ENCODE assay signal across 16 mouse cellular contexts in genomic region chr14:72807286-72807685, GRCm38 (mm10).
A peak's percentile ranks its signal among the peaks of the same experiment; 100 is the strongest.
DNase-seq lines count a peak whose midpoint lies in the region; ATAC-seq and TF ChIP-seq lines count a peak whose summit lies in the region.
"Had no signal": no experiment of that assay in that cellular context is flagged by ENCODE, and none has a peak within 500 bp of the region (broad histone marks: within the 10 kb centered on the region; RNA-seq: fewer than 3 reads in every experiment).

No protein-coding gene starts in this region.

- no peak overlapping the region for H3K4me3 ChIP-seq in lung, postnatal 0 days (ENCODE audit: low read depth, low read length)
- H3K4me3 ChIP-seq in forebrain, postnatal 0 days (ENCODE audit: low read depth, low read length) = no peak overlapping the region
- H3K4me3 ChIP-seq in midbrain, embryonic 13.5 days (replicated peaks) = no peak overlapping the region
- H3K4me3 ChIP-seq: embryonic facial prominence, embryonic 10.5 days; forebrain, embryonic 10.5 days; hindbrain, embryonic 15.5 days had no signal

- TF ChIP-seq CTCF in lung, postnatal 0 days (IDR thresholded peaks at IDR 0.05) = no peak
- TF ChIP-seq CTCF in forebrain, postnatal 0 days (IDR thresholded peaks at IDR 0.05; ENCODE audit: low read depth) = no peak

- no peak for DNase-seq in frontal cortex, postnatal 25 days (ENCODE audit: low spot score in 2 of 2)
- no peak for DNase-seq in lung, postnatal 0 days (ENCODE audit: low spot score)
- DNase-seq in lung, postnatal 10 days = no peak
- peak; percentile 67 for DNase-seq in adrenal gland, adult 8-10 months
- no peak for DNase-seq in forebrain, postnatal 0 days
- DNase-seq: cerebellum, adult 8-10 months; gastrocnemius, postnatal 25 days; thymus, postnatal 25 days had no signal

- ATAC-seq in frontal cortex, adult (ENCODE audit: low TSS enrichment) = peak; percentile 100
- ATAC-seq in lung, postnatal 0 days = peak; percentile 58
- 0 out of 2 replicates have a peak, but pooled peaks have one; percentile 11 for ATAC-seq in megakaryocyte progenitor cell, adult 5-6 weeks (replicated peaks; ENCODE audit: poor library complexity)
- ATAC-seq in forebrain, postnatal 0 days = no peak
- no peak for ATAC-seq in midbrain, embryonic 13.5 days

- 55% methylated on average over 7 of the region's 7 CpGs for WGBS in lung, postnatal 0 days
- 86% methylated on average over 7 of the region's 7 CpGs for WGBS in forebrain, postnatal 0 days
- 87% methylated on average over 7 of the region's 7 CpGs for WGBS in midbrain, embryonic 13.5 days

- no peaks in the 10 kb centered on the region for H3K9me3 ChIP-seq in lung, postnatal 0 days (ENCODE audit: low read length)
- no peaks in the 10 kb centered on the region for H3K9me3 ChIP-seq in forebrain, postnatal 0 days (ENCODE audit: low read length)
- no peaks in the 10 kb centered on the region for H3K9me3 ChIP-seq in midbrain, embryonic 13.5 days
- H3K9me3 ChIP-seq: embryonic facial prominence, embryonic 10.5 days; forebrain, embryonic 10.5 days; hindbrain, embryonic 15.5 days had no signal

- no peaks in the 10 kb centered on the region for H3K27me3 ChIP-seq in lung, postnatal 0 days (replicated peaks; ENCODE audit: insufficient read depth, low read length)
- H3K27me3 ChIP-seq in forebrain, postnatal 0 days (ENCODE audit: insufficient read depth, low read length) = no peaks in the 10 kb centered on the region
- H3K27me3 ChIP-seq in midbrain, embryonic 13.5 days = no peaks in the 10 kb centered on the region
- H3K27me3 ChIP-seq: hindbrain, embryonic 15.5 days had no signal

- H3K4me1 ChIP-seq in lung, postnatal 0 days (ENCODE audit: insufficient read depth, low read depth, low read length) = no peaks in the 10 kb centered on the region
- H3K4me1 ChIP-seq in forebrain, postnatal 0 days (ENCODE audit: insufficient read depth) = no peaks in the 10 kb centered on the region
- no peaks in the 10 kb centered on the region for H3K4me1 ChIP-seq in midbrain, embryonic 13.5 days (replicated peaks)
- H3K4me1 ChIP-seq: embryonic facial prominence, embryonic 10.5 days; forebrain, embryonic 10.5 days; hindbrain, embryonic 15.5 days had no signal

- no peak overlapping the region for H3K9ac ChIP-seq in lung, postnatal 0 days (replicated peaks; ENCODE audit: low read depth)
- no peak overlapping the region for H3K9ac ChIP-seq in forebrain, postnatal 0 days
- H3K9ac ChIP-seq in midbrain, embryonic 13.5 days (replicated peaks) = no peak overlapping the region
- H3K9ac ChIP-seq: hindbrain, embryonic 15.5 days had no signal

- H3K36me3 ChIP-seq in lung, postnatal 0 days (ENCODE audit: insufficient read depth, low read length) = no peaks in the 10 kb centered on the region
- H3K36me3 ChIP-seq in forebrain, postnatal 0 days (ENCODE audit: insufficient read depth) = no peaks in the 10 kb centered on the region
- no peaks in the 10 kb centered on the region for H3K36me3 ChIP-seq in midbrain, embryonic 13.5 days
- H3K36me3 ChIP-seq: embryonic facial prominence, embryonic 10.5 days; forebrain, embryonic 10.5 days; hindbrain, embryonic 15.5 days had no signal

- no peak overlapping the region for H3K4me2 ChIP-seq in lung, postnatal 0 days (replicated peaks; ENCODE audit: low read depth, low read length)
- H3K4me2 ChIP-seq in forebrain, postnatal 0 days (ENCODE audit: low read depth) = no peak overlapping the region
- no peak overlapping the region for H3K4me2 ChIP-seq in midbrain, embryonic 13.5 days (replicated peaks)
- H3K4me2 ChIP-seq: hindbrain, embryonic 15.5 days; liver, embryonic 11.5 days; midbrain, embryonic 11.5 days had no signal

- no peak for TF ChIP-seq EP300 in lung, postnatal 0 days (IDR thresholded peaks at IDR 0.05)

- H3K27ac ChIP-seq in lung, postnatal 0 days (ENCODE audit: low read length) = no peak overlapping the region
- H3K27ac ChIP-seq in forebrain, postnatal 0 days (ENCODE audit: low read depth, low read length) = no peak overlapping the region
- H3K27ac ChIP-seq in midbrain, embryonic 13.5 days = no peak overlapping the region
- H3K27ac ChIP-seq: embryonic facial prominence, embryonic 10.5 days; forebrain, embryonic 10.5 days; hindbrain, embryonic 15.5 days had no signal

Comparison
In these comparisons a context has a peak if more than half of its experiments do, and no peak if none do; other contexts are left out.
1. ATAC-seq: peak in frontal cortex, adult (single experiment), lung, postnatal 0 days (single experiment) and megakaryocyte progenitor cell, adult 5-6 weeks (single experiment); none in forebrain, postnatal 0 days (single experiment) and midbrain, embryonic 13.5 days (single experiment).